Mouse (Mus musculus) embryonic fibroblast, embryonic 13.5 days (primary cell): Measurements from ENCODE around the gene Dnm2.

ENCODE experiments used
- CTCF ChIP-seq: IDR thresholded peaks from 2 replicates; pipeline ENCODE4 v1.5.1; 2011; ENCODE audit warnings: mild to moderate bottlenecking, control low read depth, low read length, moderate library complexity, borderline replicate concordance; ENCODE audit not compliant: insufficient read depth
- POLR2A ChIP-seq: IDR thresholded peaks from 2 replicates; pipeline ENCODE4 v1.6.1; 2011; ENCODE audit warnings: low read depth, mild to moderate bottlenecking, control low read depth, low read length, moderate library complexity

- TF ChIP-seq POLR2A (peak; percentile 50; the same call in 1 of the 2 replicates), CTCF (no peak)
Observed at GRCm38 (mm10) chr9:21439914-21440313, 15.2 kb downstream of the Dnm2 start.
